Mouse (Mus musculus): Measurements from ENCODE around the gene Slc29a1.

DNA sequence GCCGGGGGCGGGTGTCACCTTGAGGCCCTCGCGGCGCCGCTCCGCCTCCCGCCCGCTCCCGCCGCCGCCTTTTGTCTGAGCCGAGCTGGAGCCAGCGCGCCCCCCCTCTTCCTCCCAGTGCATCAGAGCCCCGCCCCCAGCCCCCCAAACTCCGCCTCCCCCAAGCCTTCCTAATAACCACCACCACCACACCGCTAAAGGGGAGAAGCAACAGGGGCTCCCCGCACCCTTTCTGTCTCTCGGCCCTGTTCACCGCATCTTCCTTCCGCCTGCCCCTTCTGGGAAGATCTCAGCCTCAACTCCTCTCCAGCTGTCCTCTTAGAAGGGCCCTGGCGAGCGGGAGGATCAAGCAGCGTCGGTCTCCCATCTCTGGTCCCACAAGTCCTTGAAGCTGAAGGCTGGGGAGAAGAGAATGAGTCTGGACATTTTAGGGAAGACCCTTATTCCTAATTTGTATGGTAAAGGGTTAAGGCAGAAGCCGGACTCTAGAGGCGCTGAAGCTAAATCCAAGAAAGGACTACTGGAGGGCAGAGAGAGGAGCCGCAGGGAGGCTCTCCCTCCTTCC is 49.7 kb downstream of the Slc29a1 start, which contains the start of gene Tmem151b:
- no peak for TF ChIP-seq ZNF384 (IDR thresholded peaks at IDR 0.05; ENCODE audit: low read depth, low read length)
- TF ChIP-seq ZC3H11A (IDR thresholded peaks at IDR 0.05; ENCODE audit: borderline replicate concordance, low read depth, low read length) = no peak
- no peak for TF ChIP-seq HCFC1 (IDR thresholded peaks at IDR 0.05; ENCODE audit: borderline replicate concordance, insufficient read depth, low read length)
- no peak for TF ChIP-seq MAFK (IDR thresholded peaks at IDR 0.05; ENCODE audit: insufficient read depth, low read depth, low read length)

Data from ES-E14 (cell line).